In genomic region chr4:135972911-135973811, GRCm38 (mm10) we compare ENCODE assay signal across 8 mouse cellular contexts. TPM values are rescaled to one million over a fixed set of nuclear protein-coding genes. Genes with fewer than 3 reads are reported as not detected.
DNase-seq lines count a peak whose midpoint lies in the region; ATAC-seq and TF ChIP-seq lines count a peak whose summit lies in the region.

No protein-coding gene starts in this region.

- no peak for TF ChIP-seq POLR2A in CH12.LX (IDR thresholded peaks at IDR 0.05; ENCODE audit: low read depth, low read length)

- no peak for TF ChIP-seq CTCF in CH12.LX (conservative IDR thresholded peaks at IDR 0.05 in 1 of 2, IDR thresholded peaks at IDR 0.05 in 1 of 2; ENCODE audit: low read depth in 2 of 2, low read length in 2 of 2)

- H3K27me3 ChIP-seq in heart, embryonic 11.5 days (ENCODE audit: control insufficient read depth, insufficient read depth, low read length): no peaks in the 10 kb centered on the region
- H3K27me3 ChIP-seq in CH12.LX (replicated peaks): no peaks in the 10 kb centered on the region
- no peaks in the 10 kb centered on the region for H3K27me3 ChIP-seq in forebrain, embryonic 13.5 days
- no peaks in the 10 kb centered on the region for H3K27me3 ChIP-seq in liver, embryonic 12.5 days (replicated peaks)

- dilution Hi-C loops in CH12.LX (cut with MboI; ENCODE audit: extremely low pct_ligation_motif_present, extremely low pct_unique_long_range_greater_than_20kb, low sequenced_read_pairs): no loop called here

- no peak overlapping the region; the same call in 1 of the 2 replicates for H3K27ac ChIP-seq in heart, embryonic 11.5 days (ENCODE audit: low read depth, low read length)
- H3K27ac ChIP-seq in CH12.LX (ENCODE audit: insufficient read depth, low read depth): peak overlapping the region; percentile 48
- no peak overlapping the region; the same call in 1 of the 2 replicates for H3K27ac ChIP-seq in forebrain, embryonic 13.5 days
- peak overlapping the region; percentile 77 for H3K27ac ChIP-seq in liver, embryonic 12.5 days

- H3K9ac ChIP-seq in heart, embryonic 11.5 days (ENCODE audit: low read depth, low read length): peak overlapping the region; percentile 84
- H3K9ac ChIP-seq in CH12.LX (ENCODE audit: insufficient read depth, low read depth): peak overlapping the region; percentile 20
- H3K9ac ChIP-seq in forebrain, embryonic 13.5 days: peak overlapping the region; percentile 96; the same call in 1 of the 2 replicates
- H3K9ac ChIP-seq in liver, embryonic 12.5 days: peak overlapping the region; percentile 91

- peak overlapping the region; percentile 80 for H3K4me3 ChIP-seq in heart, embryonic 11.5 days (ENCODE audit: low read depth, low read length)
- peak overlapping the region; percentile 79 to 90 (median 89) for H3K4me3 ChIP-seq in CH12.LX (replicated peaks in 1 of 3; ENCODE audit: low read depth in 2 of 3, low read length in 2 of 3, poor library complexity in 1 of 3)
- peak overlapping the region; percentile 100 for H3K4me3 ChIP-seq in forebrain, embryonic 13.5 days
- H3K4me3 ChIP-seq in liver, embryonic 12.5 days: peak overlapping the region; percentile 88

- no peak for TF ChIP-seq RAD21 in CH12.LX (IDR thresholded peaks at IDR 0.05; ENCODE audit: low read depth, low read length)

- H3K79me2 ChIP-seq in CH12.LX (replicated peaks; ENCODE audit: control insufficient read depth, extremely low read depth, insufficient read depth, poor library complexity, severe bottlenecking): peaks cover 17% of the 10 kb centered on the region

- in situ Hi-C loops in CH12.LX (cut with MboI; ENCODE audit: low pct_ligation_motif_present, low pct_unique_long_range_greater_than_20kb, low sequenced_read_pairs): no loop called here

- intact Hi-C loops in heart, postnatal 36 days (cut with DNase I): no loop called here

- 50% methylated on average over 13 of the region's 13 CpGs for WGBS in heart, embryonic 11.5 days (ENCODE audit: insufficient replicate concordance)
- 76% methylated on average over 13 of the region's 13 CpGs for WGBS in forebrain, embryonic 13.5 days
- 30% methylated on average over 13 of the region's 13 CpGs for WGBS in liver, embryonic 12.5 days (ENCODE audit: insufficient replicate concordance)

- H3K4me1 ChIP-seq in heart, embryonic 11.5 days (ENCODE audit: control insufficient read depth, insufficient read depth, low read length): peaks cover 12% of the 10 kb centered on the region
- H3K4me1 ChIP-seq in CH12.LX (ENCODE audit: control insufficient read depth in 1 of 2, insufficient read depth in 2 of 2): peaks cover 5 to 25% of the 10 kb centered on the region in 2 experiments
- peaks cover 15% of the 10 kb centered on the region for H3K4me1 ChIP-seq in forebrain, embryonic 13.5 days
- H3K4me1 ChIP-seq in liver, embryonic 12.5 days: peaks cover 32% of the 10 kb centered on the region

- peak overlapping the region; percentile 96 for H3K4me2 ChIP-seq in heart, embryonic 11.5 days
- peak overlapping the region; percentile 7 for H3K4me2 ChIP-seq in CH12.LX (ENCODE audit: insufficient read depth, low read depth, poor library complexity, severe bottlenecking)
- peak overlapping the region; percentile 99 for H3K4me2 ChIP-seq in forebrain, embryonic 13.5 days
- peak overlapping the region; percentile 92 for H3K4me2 ChIP-seq in liver, embryonic 12.5 days

- no peaks in the 10 kb centered on the region for H3K9me3 ChIP-seq in heart, embryonic 11.5 days (replicated peaks; ENCODE audit: control insufficient read depth, low read length)
- H3K9me3 ChIP-seq in CH12.LX (replicated peaks; ENCODE audit: low read length): no peaks in the 10 kb centered on the region
- H3K9me3 ChIP-seq in forebrain, embryonic 13.5 days (replicated peaks): no peaks in the 10 kb centered on the region
- no peaks in the 10 kb centered on the region for H3K9me3 ChIP-seq in liver, embryonic 12.5 days (replicated peaks)

- H3K36me3 ChIP-seq in heart, embryonic 11.5 days (ENCODE audit: control insufficient read depth, insufficient read depth, low read length): peaks cover 26% of the 10 kb centered on the region
- H3K36me3 ChIP-seq in CH12.LX (replicated peaks in 1 of 2; ENCODE audit: control insufficient read depth in 1 of 2, insufficient read depth in 1 of 2, low read length in 1 of 2): peaks cover 48 to 66% of the 10 kb centered on the region in 2 experiments
- H3K36me3 ChIP-seq in forebrain, embryonic 13.5 days (ENCODE audit: poor library complexity, severe bottlenecking): peaks cover 61% of the 10 kb centered on the region
- peaks cover 75% of the 10 kb centered on the region for H3K36me3 ChIP-seq in liver, embryonic 12.5 days

- TF ChIP-seq EP300 in CH12.LX (IDR thresholded peaks at IDR 0.05; ENCODE audit: low read length): no peak

- no peak for ATAC-seq in heart, embryonic 11.5 days (replicated peaks; ENCODE audit: insufficient number of reproducible peaks, low FRiP score, low TSS enrichment)
- no peak for ATAC-seq in forebrain, embryonic 13.5 days
- ATAC-seq in liver, embryonic 12.5 days: no peak
- no peak; the same call in 1 of the 2 replicates for ATAC-seq in megakaryocyte-erythroid progenitor cell, adult 5-6 weeks (replicated peaks; ENCODE audit: low FRiP score, low TSS enrichment, poor library complexity, severe bottlenecking)

- no peak for DNase-seq in heart, postnatal 36 days
- no peak for DNase-seq in CH12.LX (ENCODE audit: extremely low read depth)
- no peak for DNase-seq in retina, postnatal 1 day
- DNase-seq in left cerebral cortex, adult 8-10 months (ENCODE audit: low spot score in 2 of 2): no peak

RNA-seq across cellular contexts. Expression of gene Lypla2, which starts 0.7 kb away (rescaled TPM):
- 68.6 and 71.5 TPM in 2 replicates for polyA plus RNA-seq in heart, embryonic 11.5 days (2014; fragmentation: Nextera tagmentation; extraction: Ambion mirVana)
- 10 to 100 TPM; 33.3 to 34.7 TPM for total RNA-seq in heart, postnatal 36 days (2021)
- total RNA-seq in CH12.LX (2012; rRNA removed): 54.0 and 54.9 TPM in 2 replicates
- 55.9 and 57.2 TPM in 2 replicates for total RNA-seq in CH12.LX (2014; rRNA removed)
- 91.8 and 96.5 TPM in 2 replicates for polyA plus RNA-seq in CH12.LX (2012; ENCODE audit: insufficient read length, low read depth)
- polyA plus RNA-seq in forebrain, embryonic 13.5 days (2015; fragmentation: Nextera tagmentation; extraction: Ambion mirVana): 163 and 173 TPM in 2 replicates
- 59.5 and 61.7 TPM in 2 replicates for polyA plus RNA-seq in liver, embryonic 12.5 days (2016; fragmentation: Nextera tagmentation; extraction: Ambion mirVana)
- total RNA-seq in megakaryocyte-erythroid progenitor cell, adult 5-6 weeks (2014; fragmentation: Nextera tagmentation): 45.2 and 63.2 TPM in 2 replicates
- total RNA-seq in megakaryocyte-erythroid progenitor cell, adult 5-6 weeks (2017): 13.7 and 17.5 TPM in 2 replicates
- total RNA-seq in left cerebral cortex, adult 8-10 months (2022): 10 to 100 TPM; 77.5 to 92.7 (median 82.3) TPM

RNA-seq across cellular contexts. Expression of gene Gale, which starts 9.6 kb away (rescaled TPM):
- 30.2 and 31.8 TPM in 2 replicates for polyA plus RNA-seq in heart, embryonic 11.5 days (2014; fragmentation: Nextera tagmentation; extraction: Ambion mirVana)
- 1 to 10 TPM in 1 of 2 experiments, under 1 TPM in 1; 0.94 to 1.9 TPM for total RNA-seq in heart, postnatal 36 days (2021)
- total RNA-seq in CH12.LX (2012; rRNA removed) (39.4 and 40.5 TPM in 2 replicates), CH12.LX (2014; rRNA removed) (32.9 and 34.8 TPM in 2 replicates)
- 23.6 and 23.8 TPM in 2 replicates for polyA plus RNA-seq in CH12.LX (2012; ENCODE audit: insufficient read length, low read depth)
- polyA plus RNA-seq in forebrain, embryonic 13.5 days (2015; fragmentation: Nextera tagmentation; extraction: Ambion mirVana): 28.7 and 33.6 TPM in 2 replicates
- polyA plus RNA-seq in liver, embryonic 12.5 days (2016; fragmentation: Nextera tagmentation; extraction: Ambion mirVana): 36.0 and 41.2 TPM in 2 replicates
- total RNA-seq in megakaryocyte-erythroid progenitor cell, adult 5-6 weeks (2014; fragmentation: Nextera tagmentation): 13.8 and 22.1 TPM in 2 replicates
- total RNA-seq in megakaryocyte-erythroid progenitor cell, adult 5-6 weeks (2017): 6.5 and 8.1 TPM in 2 replicates
- total RNA-seq in left cerebral cortex, adult 8-10 months (2022): 10 to 100 TPM; 21.7 to 26.5 (median 23.4) TPM

RNA-seq across cellular contexts. Expression of gene Pithd1, which starts 13.9 kb away (rescaled TPM):
- 46.0 and 51.9 TPM in 2 replicates for polyA plus RNA-seq in heart, embryonic 11.5 days (2014; fragmentation: Nextera tagmentation; extraction: Ambion mirVana)
- 10 to 100 TPM; 19.8 to 22.2 TPM for total RNA-seq in heart, postnatal 36 days (2021)
- 53.2 and 65.4 TPM in 2 replicates for total RNA-seq in CH12.LX (2012; rRNA removed)
- 87.5 and 93.2 TPM in 2 replicates for total RNA-seq in CH12.LX (2014; rRNA removed)
- polyA plus RNA-seq in CH12.LX (2012; ENCODE audit: insufficient read length, low read depth): 53.2 and 67.1 TPM in 2 replicates
- polyA plus RNA-seq in forebrain, embryonic 13.5 days (2015; fragmentation: Nextera tagmentation; extraction: Ambion mirVana): 50.9 and 53.6 TPM in 2 replicates
- 115 and 121 TPM in 2 replicates for polyA plus RNA-seq in liver, embryonic 12.5 days (2016; fragmentation: Nextera tagmentation; extraction: Ambion mirVana)
- total RNA-seq in megakaryocyte-erythroid progenitor cell, adult 5-6 weeks (2014; fragmentation: Nextera tagmentation): 42.5 and 52.7 TPM in 2 replicates
- total RNA-seq in megakaryocyte-erythroid progenitor cell, adult 5-6 weeks (2017): 31.3 and 34.5 TPM in 2 replicates
- total RNA-seq in left cerebral cortex, adult 8-10 months (2022): 10 to 100 TPM; 82.0 to 99.8 (median 91.3) TPM

RNA-seq across cellular contexts. Expression of gene Hmgcl, which starts 26.9 kb away (rescaled TPM):
- 75.9 and 84.0 TPM in 2 replicates for polyA plus RNA-seq in heart, embryonic 11.5 days (2014; fragmentation: Nextera tagmentation; extraction: Ambion mirVana)
- total RNA-seq in heart, postnatal 36 days (2021): 10 to 100 TPM; 72.7 to 86.8 TPM
- total RNA-seq in CH12.LX (2012; rRNA removed) (32.4 and 42.7 TPM in 2 replicates), CH12.LX (2014; rRNA removed) (38.0 and 39.5 TPM in 2 replicates)
- 27.2 and 27.6 TPM in 2 replicates for polyA plus RNA-seq in CH12.LX (2012; ENCODE audit: insufficient read length, low read depth)
- polyA plus RNA-seq in forebrain, embryonic 13.5 days (2015; fragmentation: Nextera tagmentation; extraction: Ambion mirVana): 56.2 and 57.1 TPM in 2 replicates
- polyA plus RNA-seq in liver, embryonic 12.5 days (2016; fragmentation: Nextera tagmentation; extraction: Ambion mirVana): 67.4 and 71.1 TPM in 2 replicates
- 69.7 and 72.9 TPM in 2 replicates for total RNA-seq in megakaryocyte-erythroid progenitor cell, adult 5-6 weeks (2014; fragmentation: Nextera tagmentation)
- total RNA-seq in megakaryocyte-erythroid progenitor cell, adult 5-6 weeks (2017): 42.6 and 65.4 TPM in 2 replicates
- total RNA-seq in left cerebral cortex, adult 8-10 months (2022): 10 to 100 TPM; 35.7 to 39.3 (median 37.6) TPM

RNA-seq across cellular contexts. Expression of gene Eloa, which starts 48.4 kb away (rescaled TPM):
- 34.8 and 39.8 TPM in 2 replicates for polyA plus RNA-seq in heart, embryonic 11.5 days (2014; fragmentation: Nextera tagmentation; extraction: Ambion mirVana)
- 10 to 100 TPM; 34.6 to 36.2 TPM for total RNA-seq in heart, postnatal 36 days (2021)
- 45.8 and 52.2 TPM in 2 replicates for total RNA-seq in CH12.LX (2012; rRNA removed)
- 64.9 and 66.0 TPM in 2 replicates for total RNA-seq in CH12.LX (2014; rRNA removed)
- 61.6 and 66.2 TPM in 2 replicates for polyA plus RNA-seq in CH12.LX (2012; ENCODE audit: insufficient read length, low read depth)
- polyA plus RNA-seq in forebrain, embryonic 13.5 days (2015; fragmentation: Nextera tagmentation; extraction: Ambion mirVana): 29.1 and 30.9 TPM in 2 replicates
- 38.2 and 39.4 TPM in 2 replicates for polyA plus RNA-seq in liver, embryonic 12.5 days (2016; fragmentation: Nextera tagmentation; extraction: Ambion mirVana)
- total RNA-seq in megakaryocyte-erythroid progenitor cell, adult 5-6 weeks (2014; fragmentation: Nextera tagmentation): 41.0 and 41.3 TPM in 2 replicates
- 48.9 and 51.8 TPM in 2 replicates for total RNA-seq in megakaryocyte-erythroid progenitor cell, adult 5-6 weeks (2017)
- total RNA-seq in left cerebral cortex, adult 8-10 months (2022): 10 to 100 TPM; 28.3 to 29.0 (median 28.6) TPM

Comparison
In these comparisons a context has a peak if more than half of its experiments do, and no peak if none do; other contexts are left out.
1. H3K27ac ChIP-seq: peak in CH12.LX (single experiment) and liver, embryonic 12.5 days (single experiment); none in heart, embryonic 11.5 days (single experiment) and forebrain, embryonic 13.5 days (single experiment).
2. H3K4me2 ChIP-seq: peak in every context shown above with its lines; median percentile 99 in forebrain, embryonic 13.5 days; 96 in heart, embryonic 11.5 days; 92 in liver, embryonic 12.5 days; 7 in CH12.LX.
3. H3K9ac ChIP-seq: peak in every context shown above with its lines; median percentile 96 in forebrain, embryonic 13.5 days; 91 in liver, embryonic 12.5 days; 84 in heart, embryonic 11.5 days; 20 in CH12.LX.
4. Peak in every context shown above with its lines, with median percentiles within 50 percentile points of each other: H3K4me3 ChIP-seq.